Mouse (Mus musculus) layer of hippocampus, postnatal 25 days (tissue): ENCODE results near the gene Oxct1. TPM values are rescaled to one million over a fixed set of nuclear protein-coding genes. Genes with fewer than 3 reads are reported as not detected.

Experiments
- DNase-seq, 2 experiments: peaks; one replicate each; pipeline ENCODE4 v3.0.0; 2022; ENCODE audit warnings: mixed read lengths in 2 of 2, low spot score in 1 of 2; ENCODE audit errors: extremely low spot score in 1 of 2
- total RNA-seq, 2 experiments: library from RNA; stranded (reverse); gene quantifications; 2 replicates each; pipeline ENCODE4 v1.2.3; 2021

The Oxct1 gene
- 100 to 1,000 TPM; 339 to 348 TPM for total RNA-seq

GRCm38 (mm10) chr15:4026231-4026773 lies at the start of gene Oxct1:
Gene Oxct1, plus strand, starts transcription at chr15:4026383.
- peak; percentile 78 to 93 for DNase-seq

- no peak for DNase-seq
These were observed 47.9 kb upstream of the Oxct1 start for GRCm38 (mm10) chr15:3978279-3978678.

GRCm38 (mm10) chr15:3979061-3979848 lies 46.9 kb upstream of the Oxct1 start, which contains the start of gene Fbxo4:
Gene Fbxo4, minus strand, starts transcription at chr15:3979573.
- DNase-seq: peak; percentile 64 to 72

GRCm38 (mm10) chr15:3979871-3980270 lies 46.3 kb upstream of the Oxct1 start:
- DNase-seq: no peak

GRCm38 (mm10) chr15:3982732-3983131 lies 43.5 kb upstream of the Oxct1 start:
- DNase-seq: no peak

- no peak for DNase-seq
These were observed 41.3 kb upstream of the Oxct1 start for GRCm38 (mm10) chr15:3984876-3985275.

GRCm38 (mm10) chr15:3987981-3988380 lies 38.2 kb upstream of the Oxct1 start:
- DNase-seq: peak in 1 of 2 experiments; percentile 45

GRCm38 (mm10) chr15:3994852-3995447 lies 31.2 kb upstream of the Oxct1 start:
- no peak for DNase-seq

GRCm38 (mm10) chr15:3995448-3996266 lies 30.5 kb upstream of the Oxct1 start, which contains the start of gene AW549877:
Gene AW549877, minus strand, starts transcription at chr15:3995744.
- peak; percentile 86 to 97 for DNase-seq

GRCm38 (mm10) chr15:3996267-3997010 lies 29.7 kb upstream of the Oxct1 start:
- DNase-seq: no peak

GRCm38 (mm10) chr15:3999144-3999543 lies 27.0 kb upstream of the Oxct1 start:
- no peak for DNase-seq

GRCm38 (mm10) chr15:4000536-4000935 lies 25.6 kb upstream of the Oxct1 start:
- no peak for DNase-seq

- no peak for DNase-seq
These were observed 12.3 kb upstream of the Oxct1 start for GRCm38 (mm10) chr15:4013873-4014272.

GRCm38 (mm10) chr15:4020711-4021110 lies 5.5 kb upstream of the Oxct1 start:
- DNase-seq: no peak

GRCm38 (mm10) chr15:4023747-4024146 lies 2.4 kb upstream of the Oxct1 start:
- no peak for DNase-seq

- DNase-seq: no peak
These were observed 1.3 kb upstream of the Oxct1 start for GRCm38 (mm10) chr15:4024726-4025507.

- DNase-seq: no peak
These were observed 677 bp upstream of the Oxct1 start for GRCm38 (mm10) chr15:4025508-4025904.

GRCm38 (mm10) chr15:4026831-4027584 lies 825 bp downstream of the Oxct1 start:
- peak; percentile 66 to 69 for DNase-seq
